Mouse (Mus musculus) intestine, embryonic 16.5 days (tissue): ENCODE results near the gene Cpa4. TPM values are rescaled to one million over a fixed set of nuclear protein-coding genes. Genes with fewer than 3 reads are reported as not detected.
A peak's percentile ranks its signal among the peaks of the same experiment; 100 is the strongest.

Experiments used
- ATAC-seq: fragments of 200-750 bp; cut with Nextera tagmentation; 2 replicates; pipeline ENCODE4 v1.8.0; 2017; ENCODE audit warnings: moderate TSS enrichment, moderate library complexity
- H3K27ac ChIP-seq: fragments of 300-500 bp; sonication (generic); 2 replicates; pipeline ENCODE4 v1.5.1; 2014; ENCODE audit warnings: mild to moderate bottlenecking, low read length
- H3K27me3 ChIP-seq: fragments of 300-500 bp; sonication (generic); replicated peaks from 2 replicates; pipeline ENCODE4 v1.6.1; 2014; ENCODE audit warnings: low read length, control low read depth, mixed read lengths; ENCODE audit not compliant: control insufficient read depth, insufficient read depth
- H3K36me3 ChIP-seq: fragments of 300-500 bp; sonication (generic); 2 replicates; pipeline ENCODE4 v1.6.1; 2014; ENCODE audit warnings: low read length, control low read depth; ENCODE audit not compliant: control insufficient read depth, insufficient read depth
- H3K4me1 ChIP-seq: fragments of 300-500 bp; sonication (generic); 2 replicates; pipeline ENCODE4 v1.6.1; 2014; ENCODE audit warnings: low read length, control low read depth, mixed read lengths; ENCODE audit not compliant: control insufficient read depth, insufficient read depth
- H3K4me2 ChIP-seq: fragments of 300-500 bp; sonication (generic); 2 replicates; pipeline ENCODE4 v1.6.1; 2014; ENCODE audit warnings: low read depth, low read length, control low read depth
- H3K4me3 ChIP-seq: fragments of 300-500 bp; sonication (generic); 2 replicates; pipeline ENCODE4 v1.5.1; 2014; ENCODE audit warnings: mild to moderate bottlenecking, low read length
- H3K9ac ChIP-seq: fragments of 300-500 bp; sonication (generic); 2 replicates; pipeline ENCODE4 v1.6.1; 2014; ENCODE audit warnings: low read depth, low read length
- H3K9me3 ChIP-seq: fragments of 300-500 bp; sonication (generic); 2 replicates; pipeline ENCODE4 v1.6.1; 2016; ENCODE audit warnings: low read length, control low read depth; ENCODE audit not compliant: control insufficient read depth
- WGBS: fragments of 180-500 bp; shearing (Covaris S2); extraction: QIAGEN DNeasy Blood & Tissue Kit; methylation state at CpG from one replicate; pipeline ENCODE4 v1.1.7; 2014; 5-methylcytosine and 5-hydroxymethylcytosine counted together
- polyA plus RNA-seq: library from polyadenylated mRNA; unstranded; fragments of >200 nt; fragmentation: Nextera tagmentation; extraction: Ambion mirVana; gene quantifications from 2 replicates; pipeline ENCODE4 v1.2.1, GENCODE M21; 2015

Gene Cpa4
- polyA plus RNA-seq, 1 experiment from 2014 or later = 0.39 TPM

DNA sequence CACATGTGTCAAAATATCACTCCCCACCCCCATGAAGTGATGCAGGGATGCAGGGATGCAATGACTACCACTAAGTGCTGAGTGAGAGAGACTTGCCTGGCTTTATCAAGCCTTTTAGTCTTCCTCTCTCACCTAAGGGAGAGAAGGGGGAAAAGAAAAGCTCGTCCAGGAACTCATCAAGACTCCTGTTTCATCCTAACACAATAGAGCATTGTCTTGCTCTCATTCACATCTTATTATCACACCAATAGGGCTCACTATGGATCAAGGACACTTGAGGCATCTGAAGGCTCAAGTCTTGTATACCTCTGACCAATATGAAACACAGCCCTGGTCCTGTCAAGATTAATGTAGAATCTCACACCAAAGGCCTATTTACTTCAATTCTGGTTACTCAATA lies 32.8 kb downstream of the Cpa4 start:
- ATAC-seq = no peak
- no peaks in the 10 kb centered on the region for H3K36me3 ChIP-seq
- no peaks in the 10 kb centered on the region for H3K4me1 ChIP-seq
- WGBS = 88% methylated on average over 1 of the region's 1 CpGs
- H3K27ac ChIP-seq = no peak overlapping the region
- H3K4me3 ChIP-seq = no peak overlapping the region
- no peak overlapping the region for H3K4me2 ChIP-seq
- no peaks in the 10 kb centered on the region for H3K27me3 ChIP-seq
- H3K9me3 ChIP-seq = no peaks in the 10 kb centered on the region
- H3K9ac ChIP-seq = no peak overlapping the region

DNA sequence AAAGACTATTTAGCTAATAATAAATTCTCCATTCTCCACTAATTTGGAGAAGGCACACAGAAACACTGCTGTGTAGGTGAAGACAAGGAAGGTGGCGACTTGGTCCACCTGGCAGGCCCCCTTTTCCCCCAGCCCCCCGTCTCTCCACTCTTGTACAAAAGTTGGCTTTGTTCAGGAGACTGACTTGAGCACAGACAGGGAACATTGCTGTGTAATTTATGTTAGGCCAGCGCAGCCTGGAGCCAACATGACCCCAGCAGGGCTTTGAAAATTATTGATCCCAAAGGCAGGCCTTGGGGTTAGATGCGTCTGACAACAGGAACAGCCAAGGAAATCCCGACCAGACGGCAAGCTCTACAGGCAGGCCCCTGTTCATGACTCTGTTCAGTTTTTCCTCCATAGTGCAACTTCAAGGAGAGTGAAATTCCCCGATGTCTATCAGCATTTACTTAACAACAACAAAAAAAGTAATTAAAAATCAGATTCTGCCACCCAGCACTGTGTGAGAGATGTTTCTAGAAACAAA lies 36.2 kb downstream of the Cpa4 start:
- no peak overlapping the region for H3K27ac ChIP-seq
- H3K9me3 ChIP-seq = no peaks in the 10 kb centered on the region
- H3K27me3 ChIP-seq = no peaks in the 10 kb centered on the region
- no peak overlapping the region for H3K4me3 ChIP-seq
- no peak overlapping the region for H3K4me2 ChIP-seq
- 55% methylated on average over 7 of the region's 7 CpGs for WGBS
- no peak overlapping the region for H3K9ac ChIP-seq
- no peaks in the 10 kb centered on the region for H3K4me1 ChIP-seq
- ATAC-seq = no peak
- no peaks in the 10 kb centered on the region for H3K36me3 ChIP-seq

DNA sequence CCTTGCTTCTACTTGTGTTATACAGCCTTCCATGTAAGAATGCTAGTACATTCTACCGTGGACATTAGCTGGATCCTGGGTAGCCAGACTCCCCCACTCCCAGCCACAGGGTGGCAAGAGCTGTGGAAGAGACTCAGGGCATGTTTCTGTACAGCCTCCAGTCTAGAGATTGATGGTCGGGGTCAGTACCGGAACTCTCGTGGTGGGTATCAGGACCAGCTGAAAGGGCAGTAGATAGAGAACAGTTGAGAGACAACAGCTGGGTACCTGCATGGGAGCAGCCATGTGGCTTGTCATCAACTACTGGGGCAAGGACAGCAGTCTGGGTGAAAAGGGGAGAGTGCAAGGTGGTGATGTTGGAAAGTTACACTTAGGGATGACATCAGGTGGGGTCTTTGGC lies 36.9 kb downstream of the Cpa4 start:
- H3K27me3 ChIP-seq = no peaks in the 10 kb centered on the region
- 80% methylated on average over 4 of the region's 4 CpGs for WGBS
- no peak overlapping the region for H3K4me3 ChIP-seq
- no peak overlapping the region for H3K9ac ChIP-seq
- ATAC-seq = no peak
- no peak overlapping the region for H3K4me2 ChIP-seq
- no peaks in the 10 kb centered on the region for H3K36me3 ChIP-seq
- no peaks in the 10 kb centered on the region for H3K4me1 ChIP-seq
- no peak overlapping the region for H3K27ac ChIP-seq
- H3K9me3 ChIP-seq = no peaks in the 10 kb centered on the region

DNA sequence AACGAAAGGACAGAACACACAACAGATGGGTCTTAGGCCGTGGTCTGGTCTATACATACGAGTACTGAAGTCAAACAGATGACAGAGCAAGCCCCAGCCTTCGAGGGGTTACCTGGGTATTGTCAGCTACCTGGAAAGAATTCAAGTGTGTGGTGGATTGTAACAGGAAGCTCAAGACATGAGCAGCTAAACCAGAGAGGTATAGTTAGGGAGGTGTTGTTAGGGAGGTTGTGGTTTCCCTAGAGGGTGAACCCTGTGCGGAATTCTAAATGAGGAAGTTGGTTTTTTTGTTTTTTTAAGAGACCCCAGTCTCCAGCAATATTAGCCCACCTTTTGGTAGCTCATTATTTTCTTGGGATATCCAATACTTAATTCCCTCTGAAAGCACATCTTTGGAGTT lies 37.5 kb downstream of the Cpa4 start:
- 70% methylated on average over 5 of the region's 5 CpGs for WGBS
- H3K4me2 ChIP-seq = no peak overlapping the region
- ATAC-seq = no peak

DNA sequence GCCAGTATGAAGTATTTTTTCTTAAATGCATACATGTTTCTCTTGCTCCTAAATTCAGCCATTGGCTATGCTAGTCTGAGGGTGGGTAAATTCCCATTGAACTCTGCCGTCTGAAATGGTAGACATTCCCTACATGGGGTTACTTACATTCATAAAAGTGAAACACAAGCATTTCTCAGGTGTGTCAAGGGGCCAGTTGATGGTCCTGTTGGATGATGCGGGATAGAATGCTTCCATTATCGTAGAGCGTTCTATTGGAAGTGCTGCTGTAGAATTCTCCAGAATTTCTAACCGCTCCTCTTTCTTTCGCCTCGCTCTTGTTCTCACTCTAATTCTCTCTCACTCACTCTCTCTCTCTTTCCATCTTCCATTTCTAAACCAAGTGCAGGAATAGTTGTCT lies 42.5 kb downstream of the Cpa4 start, which contains the start of gene Cpa5:
Gene Cpa5 (plus strand): TSS at position 301 of the 400 bp plus-strand sequence.
- H3K27me3 ChIP-seq = no peaks in the 10 kb centered on the region
- no peaks in the 10 kb centered on the region for H3K9me3 ChIP-seq
- 97% methylated on average over 7 of the region's 7 CpGs for WGBS
- no peak within 1 kb of the TSS for H3K27ac ChIP-seq
- no peaks in the 10 kb centered on the region for H3K36me3 ChIP-seq
- H3K4me3 ChIP-seq = no peak within 1 kb of the TSS
- no peak within 1 kb of the TSS for H3K9ac ChIP-seq
- peaks cover 2% of the 10 kb centered on the region for H3K4me1 ChIP-seq
- H3K4me2 ChIP-seq = no peak within 1 kb of the TSS
- no peak for ATAC-seq

More for the DNA sequence above, 37.5 kb downstream of the Cpa4 start:
- Histone ChIP-seq H3K9me3 (no peaks in the 10 kb centered on the region), H3K36me3 (no peaks in the 10 kb centered on the region), H3K9ac (no peak overlapping the region), H3K27ac (no peak overlapping the region), H3K27me3 (no peaks in the 10 kb centered on the region), H3K4me3 (no peak overlapping the region), H3K4me1 (no peaks in the 10 kb centered on the region)

DNA sequence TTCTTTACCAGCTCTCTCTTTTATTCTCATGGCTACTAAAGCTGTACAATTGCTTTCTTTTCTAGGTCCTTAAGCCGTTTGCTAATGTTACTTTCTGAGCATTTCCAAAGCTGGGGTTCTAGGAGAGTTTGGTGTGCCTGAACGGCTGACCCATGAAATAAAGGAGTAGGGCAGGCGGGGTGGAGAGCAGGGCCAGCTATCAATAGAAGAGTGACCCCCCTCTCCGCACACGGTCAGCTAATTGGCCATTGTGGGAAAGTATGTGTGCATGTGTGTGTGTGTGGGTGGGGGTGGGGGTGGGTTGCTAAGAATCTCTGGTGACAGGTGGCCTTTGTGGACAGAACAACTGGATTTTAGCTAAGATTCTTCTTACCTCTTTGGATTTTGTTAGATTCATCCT lies 43.0 kb downstream of the Cpa4 start:
- no peak overlapping the region for H3K4me3 ChIP-seq
- H3K27ac ChIP-seq = no peak overlapping the region
- no peaks in the 10 kb centered on the region for H3K36me3 ChIP-seq
- ATAC-seq = no peak
- WGBS = 61% methylated on average over 5 of the region's 5 CpGs
- H3K9me3 ChIP-seq = no peaks in the 10 kb centered on the region
- H3K4me1 ChIP-seq = peaks cover 4% of the 10 kb centered on the region
- no peak overlapping the region for H3K4me2 ChIP-seq
- no peaks in the 10 kb centered on the region for H3K27me3 ChIP-seq
- no peak overlapping the region for H3K9ac ChIP-seq

DNA sequence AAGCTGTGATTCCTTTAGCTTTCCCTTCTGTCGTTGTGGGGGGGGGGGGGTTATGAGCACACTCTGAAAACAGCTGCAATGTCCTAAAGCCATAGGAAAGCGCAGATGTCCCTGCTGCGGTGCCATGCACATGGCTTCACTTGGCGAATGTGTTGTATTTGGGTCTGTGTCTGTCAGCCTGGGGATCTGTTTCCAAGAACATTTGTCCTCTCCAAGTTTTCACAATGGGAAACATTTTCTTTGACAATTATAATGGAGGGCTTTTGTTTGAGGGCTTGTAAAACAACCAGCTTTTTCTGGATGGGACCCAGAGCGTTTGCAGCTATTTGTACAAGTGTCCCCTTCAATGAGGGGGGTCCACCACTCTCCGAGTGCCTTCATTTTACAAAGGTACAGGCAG lies 46.1 kb downstream of the Cpa4 start:
- 85% methylated on average over 6 of the region's 6 CpGs for WGBS

DNA sequence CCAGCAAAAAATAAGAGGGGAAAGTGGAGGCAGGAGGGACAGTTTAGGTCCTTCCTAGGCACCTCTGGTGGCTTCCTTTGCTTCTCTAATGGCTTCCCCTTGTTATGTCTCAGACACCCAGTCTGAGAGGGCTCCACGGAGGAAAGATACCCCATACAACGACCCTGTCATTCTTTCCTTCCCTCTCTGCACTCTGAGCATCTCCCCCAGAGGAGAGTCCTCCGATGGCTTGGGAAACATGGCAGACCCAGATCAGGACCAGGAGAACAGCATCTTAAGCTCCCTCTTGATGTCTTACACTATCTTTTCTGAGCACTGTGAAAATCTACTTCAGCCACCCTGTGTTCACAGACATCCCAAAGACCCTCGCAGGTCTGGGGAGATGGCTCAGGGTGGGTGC lies 47.6 kb downstream of the Cpa4 start:
- no peak overlapping the region for H3K4me2 ChIP-seq
- no peak overlapping the region for H3K4me3 ChIP-seq
- no peaks in the 10 kb centered on the region for H3K36me3 ChIP-seq
- no peaks in the 10 kb centered on the region for H3K9me3 ChIP-seq
- no peak overlapping the region for H3K27ac ChIP-seq
- 40% methylated on average over 4 of the region's 4 CpGs for WGBS
- no peak overlapping the region for H3K9ac ChIP-seq
- no peak for ATAC-seq
- H3K4me1 ChIP-seq = peaks cover 22% of the 10 kb centered on the region
- H3K27me3 ChIP-seq = no peaks in the 10 kb centered on the region

More for the DNA sequence above, 46.1 kb downstream of the Cpa4 start:
- no peaks in the 10 kb centered on the region for H3K36me3 ChIP-seq
- H3K9me3 ChIP-seq = no peaks in the 10 kb centered on the region
- no peak overlapping the region for H3K4me3 ChIP-seq
- peaks cover 22% of the 10 kb centered on the region for H3K4me1 ChIP-seq
- no peak overlapping the region for H3K9ac ChIP-seq
- H3K4me2 ChIP-seq = no peak overlapping the region
- ATAC-seq = no peak
- no peaks in the 10 kb centered on the region for H3K27me3 ChIP-seq
- no peak overlapping the region for H3K27ac ChIP-seq

DNA sequence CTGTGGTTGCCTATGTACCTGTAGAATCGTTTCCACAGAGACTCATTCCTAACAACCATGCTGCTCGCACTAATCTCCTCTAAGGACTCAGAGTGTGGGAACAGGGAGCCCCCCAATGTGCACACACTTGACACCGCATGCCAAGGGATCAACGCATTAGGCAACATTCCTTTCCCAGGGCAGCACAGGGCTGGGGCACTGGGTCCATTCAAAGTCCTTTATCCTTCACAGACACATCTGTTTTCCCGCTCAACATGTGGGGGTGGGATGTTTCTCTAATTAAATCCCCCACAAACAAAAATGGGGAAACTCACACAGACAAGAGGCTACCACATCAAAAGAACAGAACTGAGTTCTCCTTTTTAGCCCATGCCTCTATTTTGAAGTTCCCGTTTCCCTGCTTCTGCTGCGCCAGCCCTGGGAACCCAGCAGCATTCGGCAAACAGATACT lies 48.3 kb downstream of the Cpa4 start:
- Histone ChIP-seq H3K27me3 (no peaks in the 10 kb centered on the region), H3K27ac (no peak overlapping the region), H3K4me3 (no peak overlapping the region), H3K4me1 (peaks cover 22% of the 10 kb centered on the region), H3K4me2 (no peak overlapping the region), H3K36me3 (no peaks in the 10 kb centered on the region), H3K9ac (0 out of 2 replicates have a peak overlapping the region, but pooled peaks have one; percentile 52), H3K9me3 (no peaks in the 10 kb centered on the region)
- no peak for ATAC-seq
- WGBS = 21% methylated on average over 8 of the region's 8 CpGs
